Mouse (Mus musculus): ENCODE data around the gene R3hdm2. TPM values are rescaled to one million over a fixed set of nuclear protein-coding genes. Genes with fewer than 3 reads are reported as not detected.

Gene R3hdm2
- total and polyA plus RNA-seq, 2 experiments from 2014 or later: 31.5 to 42.8 TPM

- peaks cover 34% of the 10 kb centered on the region for H3K27me3 ChIP-seq (ENCODE audit: control insufficient read depth, insufficient read depth, low read length)
These were observed 38.8 kb upstream of the R3hdm2 start for GRCm38 (mm10) chr10:127341360-127341690.

GRCm38 (mm10) chr10:127341891-127342639, 38.1 kb upstream of the R3hdm2 start, which contains the start of gene Gli1:
Gene Gli1 (minus strand): TSS chr10:127341974.
- Histone ChIP-seq H3K9me3 (replicated peaks; ENCODE audit: control insufficient read depth, low read length) (no peaks in the 10 kb centered on the region), H3K4me3 (ENCODE audit: low read depth, low read length) (peak within 1 kb of the TSS; percentile 46), H3K27me3 (ENCODE audit: control insufficient read depth, insufficient read depth, low read length) (peaks cover 30% of the 10 kb centered on the region), H3K36me3 (replicated peaks; ENCODE audit: control insufficient read depth, insufficient read depth, low read length) (no peaks in the 10 kb centered on the region), H3K27ac (ENCODE audit: low read depth) (no peak within 1 kb of the TSS), H3K4me1 (ENCODE audit: control insufficient read depth, insufficient read depth) (peaks cover 3% of the 10 kb centered on the region; the same call in 1 of the 2 replicates), H3K9ac (replicated peaks; ENCODE audit: low read depth, low read length) (0 out of 2 replicates have a peak within 1 kb of the TSS, but pooled peaks have one; percentile 8), H3K4me2 (ENCODE audit: low read depth, low read length) (peak within 1 kb of the TSS; percentile 78)
- DNase-seq (ENCODE audit: low spot score) (peak; percentile 82), ATAC-seq (ENCODE audit: insufficient read depth, low read depth) (peak; percentile 45; the same call in 1 of the 2 replicates)
- TF ChIP-seq EP300 (IDR thresholded peaks at IDR 0.05; ENCODE audit: low read depth): no peak
- peak; percentile 94 for TF ChIP-seq CTCF (IDR thresholded peaks at IDR 0.05; ENCODE audit: low read depth)
- WGBS: under 1% methylated on average over 29 of the region's 29 CpGs

More at GRCm38 (mm10) chr10:127341360-127341690, 38.8 kb upstream of the R3hdm2 start:
- Histone ChIP-seq H3K9ac (replicated peaks; ENCODE audit: low read depth, low read length) (0 out of 2 replicates have a peak overlapping the region, but pooled peaks have one; percentile 8), H3K4me1 (ENCODE audit: control insufficient read depth, insufficient read depth) (peaks cover 3% of the 10 kb centered on the region; the same call in 1 of the 2 replicates), H3K36me3 (replicated peaks; ENCODE audit: control insufficient read depth, insufficient read depth, low read length) (no peaks in the 10 kb centered on the region), H3K4me2 (ENCODE audit: low read depth, low read length) (peak overlapping the region; percentile 77), H3K9me3 (replicated peaks; ENCODE audit: control insufficient read depth, low read length) (no peaks in the 10 kb centered on the region), H3K4me3 (ENCODE audit: low read depth, low read length) (peak overlapping the region; percentile 46), H3K27ac (ENCODE audit: low read depth) (no peak overlapping the region)
- WGBS: 0% methylated on average over 4 of the region's 11 CpGs
- ATAC-seq (ENCODE audit: insufficient read depth, low read depth) (no peak), DNase-seq (ENCODE audit: low spot score) (no peak)
- TF ChIP-seq CTCF (IDR thresholded peaks at IDR 0.05; ENCODE audit: low read depth) (no peak), EP300 (IDR thresholded peaks at IDR 0.05; ENCODE audit: low read depth) (no peak)

GRCm38 (mm10) chr10:127343029-127343428, 37.1 kb upstream of the R3hdm2 start:
- 66% methylated on average over 3 of the region's 3 CpGs for WGBS
- TF ChIP-seq CTCF (IDR thresholded peaks at IDR 0.05; ENCODE audit: low read depth): no peak
- no peak overlapping the region for H3K4me3 ChIP-seq (ENCODE audit: low read depth, low read length)
- DNase-seq (ENCODE audit: low spot score): no peak
- ATAC-seq (ENCODE audit: insufficient read depth, low read depth): no peak
- no peak overlapping the region for H3K9ac ChIP-seq (replicated peaks; ENCODE audit: low read depth, low read length)
- no peaks in the 10 kb centered on the region for H3K36me3 ChIP-seq (replicated peaks; ENCODE audit: control insufficient read depth, insufficient read depth, low read length)
- peaks cover 30% of the 10 kb centered on the region for H3K27me3 ChIP-seq (ENCODE audit: control insufficient read depth, insufficient read depth, low read length)
- no peak overlapping the region for H3K4me2 ChIP-seq (ENCODE audit: low read depth, low read length)
- no peaks in the 10 kb centered on the region for H3K9me3 ChIP-seq (replicated peaks; ENCODE audit: control insufficient read depth, low read length)
- peaks cover 3% of the 10 kb centered on the region; the same call in 1 of the 2 replicates for H3K4me1 ChIP-seq (ENCODE audit: control insufficient read depth, insufficient read depth)
- no peak overlapping the region for H3K27ac ChIP-seq (ENCODE audit: low read depth)

GRCm38 (mm10) chr10:127346173-127346572, 34.0 kb upstream of the R3hdm2 start:
- no peaks in the 10 kb centered on the region for H3K9me3 ChIP-seq (replicated peaks; ENCODE audit: control insufficient read depth, low read length)
- TF ChIP-seq CTCF (IDR thresholded peaks at IDR 0.05; ENCODE audit: low read depth) (no peak), EP300 (IDR thresholded peaks at IDR 0.05; ENCODE audit: low read depth) (no peak)
- H3K4me2 ChIP-seq (ENCODE audit: low read depth, low read length): no peak overlapping the region
- no peaks in the 10 kb centered on the region for H3K36me3 ChIP-seq (replicated peaks; ENCODE audit: control insufficient read depth, insufficient read depth, low read length)
- H3K27me3 ChIP-seq (ENCODE audit: control insufficient read depth, insufficient read depth, low read length): peaks cover 12% of the 10 kb centered on the region; the same call in 1 of the 2 replicates
- no peak overlapping the region for H3K27ac ChIP-seq (ENCODE audit: low read depth)
- H3K9ac ChIP-seq (replicated peaks; ENCODE audit: low read depth, low read length): no peak overlapping the region
- no peak overlapping the region for H3K4me3 ChIP-seq (ENCODE audit: low read depth, low read length)
- WGBS: 58% methylated on average over 3 of the region's 3 CpGs
- DNase-seq (ENCODE audit: low spot score) (no peak), ATAC-seq (ENCODE audit: insufficient read depth, low read depth) (no peak)
- peaks cover 3% of the 10 kb centered on the region; the same call in 1 of the 2 replicates for H3K4me1 ChIP-seq (ENCODE audit: control insufficient read depth, insufficient read depth)

- no peaks in the 10 kb centered on the region for H3K27me3 ChIP-seq (ENCODE audit: control insufficient read depth, insufficient read depth, low read length)
- no peak overlapping the region for H3K9ac ChIP-seq (replicated peaks; ENCODE audit: low read depth, low read length)
- 53% methylated on average over 4 of the region's 4 CpGs for WGBS
- no peak overlapping the region for H3K27ac ChIP-seq (ENCODE audit: low read depth)
- H3K4me1 ChIP-seq (ENCODE audit: control insufficient read depth, insufficient read depth): no peaks in the 10 kb centered on the region
- no peak overlapping the region for H3K4me3 ChIP-seq (ENCODE audit: low read depth, low read length)
- H3K4me2 ChIP-seq (ENCODE audit: low read depth, low read length): no peak overlapping the region
- H3K36me3 ChIP-seq (replicated peaks; ENCODE audit: control insufficient read depth, insufficient read depth, low read length): no peaks in the 10 kb centered on the region
- TF ChIP-seq EP300 (IDR thresholded peaks at IDR 0.05; ENCODE audit: low read depth) (no peak), CTCF (IDR thresholded peaks at IDR 0.05; ENCODE audit: low read depth) (no peak)
- no peak for ATAC-seq (ENCODE audit: insufficient read depth, low read depth)
- DNase-seq (ENCODE audit: low spot score): no peak
- no peaks in the 10 kb centered on the region for H3K9me3 ChIP-seq (replicated peaks; ENCODE audit: control insufficient read depth, low read length)
These were observed 31.2 kb upstream of the R3hdm2 start for GRCm38 (mm10) chr10:127348957-127349356.

Measured in heart, postnatal 0 days (tissue).